In genomic region chr15:82145851-82146769, GRCm38 (mm10) we compare ENCODE assay signal across 8 mouse cellular contexts. TPM values are rescaled to one million over a fixed set of nuclear protein-coding genes. Genes with fewer than 3 reads are reported as not detected.
A peak's percentile ranks its signal among the peaks of the same experiment; 100 is the strongest.
DNase-seq lines count a peak whose midpoint lies in the region; ATAC-seq and TF ChIP-seq lines count a peak whose summit lies in the region.

No protein-coding gene starts in this region.

- no peaks in the 10 kb centered on the region for H3K36me3 ChIP-seq in thymus, adult 2 months (ENCODE audit: control insufficient read depth, insufficient read depth, low read length)
- no peaks in the 10 kb centered on the region; the same call in 1 of the 2 replicates for H3K36me3 ChIP-seq in embryonic facial prominence, embryonic 11.5 days (replicated peaks; ENCODE audit: control insufficient read depth, insufficient read depth, low read depth, low read length)
- H3K36me3 ChIP-seq in intestine, postnatal 0 days (ENCODE audit: control insufficient read depth, insufficient read depth): no peaks in the 10 kb centered on the region
- H3K36me3 ChIP-seq in neural tube, embryonic 15.5 days: peaks cover 2% of the 10 kb centered on the region; the same call in 1 of the 2 replicates

- H3K9me3 ChIP-seq in embryonic facial prominence, embryonic 11.5 days (replicated peaks; ENCODE audit: control insufficient read depth, low read length): no peaks in the 10 kb centered on the region
- no peaks in the 10 kb centered on the region for H3K9me3 ChIP-seq in intestine, postnatal 0 days (ENCODE audit: control insufficient read depth)
- H3K9me3 ChIP-seq in neural tube, embryonic 15.5 days (replicated peaks): no peaks in the 10 kb centered on the region

- DNase-seq in thymus, adult 2 months: no peak
- no peak for DNase-seq in thymus, postnatal 10 days (ENCODE audit: low spot score in 2 of 2)
- no peak for DNase-seq in embryonic facial prominence, embryonic 11.5 days (ENCODE audit: low spot score)
- DNase-seq in gastrocnemius, postnatal 25 days: no peak
- no peak for DNase-seq in thymus, postnatal 36 days
- no peak for DNase-seq in cerebellum, postnatal 25 days

- H3K27me3 ChIP-seq in thymus, adult 2 months (ENCODE audit: control insufficient read depth, insufficient read depth, low read length): no peaks in the 10 kb centered on the region
- H3K27me3 ChIP-seq in embryonic facial prominence, embryonic 11.5 days (ENCODE audit: control insufficient read depth, insufficient read depth, low read length): no peaks in the 10 kb centered on the region
- H3K27me3 ChIP-seq in intestine, postnatal 0 days (replicated peaks; ENCODE audit: control insufficient read depth, insufficient read depth, low read length): no peaks in the 10 kb centered on the region
- no peaks in the 10 kb centered on the region for H3K27me3 ChIP-seq in neural tube, embryonic 15.5 days (replicated peaks)

- WGBS in thymus, adult 2 months: 26% methylated on average over 11 of the region's 11 CpGs
- 18% methylated on average over 11 of the region's 11 CpGs for WGBS in embryonic facial prominence, embryonic 11.5 days
- 13% methylated on average over 11 of the region's 11 CpGs for WGBS in intestine, postnatal 0 days
- WGBS in neural tube, embryonic 15.5 days: 10% methylated on average over 11 of the region's 11 CpGs

- peak overlapping the region; percentile 63 for H3K27ac ChIP-seq in thymus, adult 2 months (ENCODE audit: control insufficient read depth, insufficient read depth, low read length)
- H3K27ac ChIP-seq in embryonic facial prominence, embryonic 11.5 days (replicated peaks; ENCODE audit: low read depth, low read length): peak overlapping the region; percentile 81
- H3K27ac ChIP-seq in intestine, postnatal 0 days (ENCODE audit: low read depth, low read length): peak overlapping the region; percentile 65
- H3K27ac ChIP-seq in neural tube, embryonic 15.5 days (replicated peaks): peak overlapping the region; percentile 97

- peaks cover 29% of the 10 kb centered on the region for H3K4me1 ChIP-seq in thymus, adult 2 months (replicated peaks; ENCODE audit: control insufficient read depth, insufficient read depth, low read length)
- no peaks in the 10 kb centered on the region; the same call in 1 of the 2 replicates for H3K4me1 ChIP-seq in embryonic facial prominence, embryonic 11.5 days (ENCODE audit: control insufficient read depth, insufficient read depth, low read length)
- peaks cover 6% of the 10 kb centered on the region; the same call in 1 of the 2 replicates for H3K4me1 ChIP-seq in intestine, postnatal 0 days (replicated peaks; ENCODE audit: control insufficient read depth, insufficient read depth, low read length)
- H3K4me1 ChIP-seq in neural tube, embryonic 15.5 days: peaks cover 44% of the 10 kb centered on the region

- ATAC-seq in embryonic facial prominence, embryonic 11.5 days (replicated peaks; ENCODE audit: insufficient number of reproducible peaks, low FRiP score, low TSS enrichment, low read depth): no peak
- peak; percentile 5; the same call in 1 of the 2 replicates for ATAC-seq in intestine, postnatal 0 days
- ATAC-seq in neural tube, embryonic 15.5 days (ENCODE audit: low FRiP score): no peak

- no peak overlapping the region for H3K9ac ChIP-seq in embryonic facial prominence, embryonic 11.5 days (replicated peaks; ENCODE audit: low read length)
- H3K9ac ChIP-seq in intestine, postnatal 0 days (ENCODE audit: low read depth, low read length): no peak overlapping the region
- H3K9ac ChIP-seq in neural tube, embryonic 15.5 days (replicated peaks): no peak overlapping the region

- no peak overlapping the region for H3K4me3 ChIP-seq in thymus, adult 2 months (ENCODE audit: control insufficient read depth, insufficient read depth, low read length)
- H3K4me3 ChIP-seq in embryonic facial prominence, embryonic 11.5 days (ENCODE audit: low read depth, low read length): no peak overlapping the region
- peak overlapping the region; percentile 95 for H3K4me3 ChIP-seq in intestine, postnatal 0 days (ENCODE audit: low read depth, low read length)
- peak overlapping the region; percentile 80 for H3K4me3 ChIP-seq in neural tube, embryonic 15.5 days (replicated peaks)

- no peak for TF ChIP-seq CTCF in thymus, adult 2 months (IDR thresholded peaks at IDR 0.05; ENCODE audit: borderline replicate concordance, control insufficient read depth, extremely low read depth, insufficient read depth, low read length, poor library complexity)
- TF ChIP-seq CTCF in intestine, postnatal 0 days (IDR thresholded peaks at IDR 0.05; ENCODE audit: low read depth): no peak

- TF ChIP-seq POLR2A in thymus, adult 2 months (IDR thresholded peaks at IDR 0.05; ENCODE audit: control insufficient read depth, extremely low read depth, insufficient read depth, low read length, poor library complexity): no peak

- no peak overlapping the region for H3K4me2 ChIP-seq in embryonic facial prominence, embryonic 11.5 days (ENCODE audit: low read depth, low read length)
- H3K4me2 ChIP-seq in intestine, postnatal 0 days (replicated peaks; ENCODE audit: low read depth): peak overlapping the region; percentile 88
- peak overlapping the region; percentile 77 for H3K4me2 ChIP-seq in neural tube, embryonic 15.5 days

RNA-seq across cellular contexts. Expression of gene Srebf2, which starts 0.9 kb away (rescaled TPM):
- 410 and 478 TPM in 2 replicates for polyA plus RNA-seq in thymus, adult 2 months (2012; rRNA removed)
- 105 and 109 TPM in 2 replicates for polyA plus RNA-seq in embryonic facial prominence, embryonic 11.5 days (2014; fragmentation: Nextera tagmentation; extraction: Ambion mirVana)
- 68.7 and 69.5 TPM in 2 replicates for polyA plus RNA-seq in intestine, postnatal 0 days (2015; fragmentation: Nextera tagmentation; extraction: Ambion mirVana)
- polyA plus RNA-seq in neural tube, embryonic 15.5 days (2015; fragmentation: Nextera tagmentation; extraction: Ambion mirVana): 187 and 190 TPM in 2 replicates
- total RNA-seq in gastrocnemius, postnatal 25 days (2021): 10 to 100 TPM; 12.1 to 14.1 TPM

RNA-seq across cellular contexts. Expression of gene Ccdc134, which starts 18.4 kb away (rescaled TPM):
- 33.1 and 39.4 TPM in 2 replicates for polyA plus RNA-seq in thymus, adult 2 months (2012; rRNA removed)
- polyA plus RNA-seq in embryonic facial prominence, embryonic 11.5 days (2014; fragmentation: Nextera tagmentation; extraction: Ambion mirVana): 19.9 and 21.0 TPM in 2 replicates
- polyA plus RNA-seq in intestine, postnatal 0 days (2015; fragmentation: Nextera tagmentation; extraction: Ambion mirVana): 3.5 and 4.2 TPM in 2 replicates
- 11.1 and 13.6 TPM in 2 replicates for polyA plus RNA-seq in neural tube, embryonic 15.5 days (2015; fragmentation: Nextera tagmentation; extraction: Ambion mirVana)
- total RNA-seq in gastrocnemius, postnatal 25 days (2021): 10 to 100 TPM in 1 of 2 experiments, 1 to 10 TPM in 1; 8.0 to 16.5 TPM

Comparison
In these comparisons a context has a peak if more than half of its experiments do, and no peak if none do; other contexts are left out.
1. H3K4me3 ChIP-seq: peak in intestine, postnatal 0 days (single experiment) and neural tube, embryonic 15.5 days (single experiment); none in thymus, adult 2 months (single experiment) and embryonic facial prominence, embryonic 11.5 days (single experiment).
2. Peak in every context shown above with its lines, with median percentiles within 50 percentile points of each other: H3K27ac ChIP-seq.